Mouse (Mus musculus): ENCODE measurements around the gene Cntnap2.

DNA sequence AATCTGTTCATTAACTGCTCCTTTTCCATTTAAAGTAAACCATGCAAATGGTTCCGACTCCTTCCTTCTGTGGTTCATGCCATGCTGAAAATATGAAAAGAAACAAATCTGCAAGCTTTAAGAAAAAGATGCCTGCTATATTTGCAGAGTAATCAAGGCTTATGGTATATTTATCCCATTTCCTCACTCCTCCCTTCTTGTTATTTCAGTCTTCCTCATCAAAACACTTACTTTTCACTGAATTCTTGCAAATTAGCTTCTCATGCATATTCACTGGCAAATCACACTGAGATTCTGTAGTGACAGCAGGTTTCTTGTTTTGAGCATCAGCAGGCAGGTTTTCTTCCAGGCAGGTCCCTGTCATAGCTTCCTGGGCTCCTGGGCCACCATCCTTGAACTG is 396.3 kb downstream of the Cntnap2 start:
- no peak for TF ChIP-seq TCF12 (IDR thresholded peaks at IDR 0.05; ENCODE audit: low read depth, low read length)
- no peak for TF ChIP-seq ETS1 (conservative IDR thresholded peaks at IDR 0.05; ENCODE audit: low read depth, low read length)
- TF ChIP-seq NRF1 (IDR thresholded peaks at IDR 0.05; ENCODE audit: low read depth, low read length) = no peak
- no peak for TF ChIP-seq CTCF (conservative IDR thresholded peaks at IDR 0.05 in 1 of 2, IDR thresholded peaks at IDR 0.05 in 1 of 2; ENCODE audit: low read depth in 2 of 2, low read length in 2 of 2)
- TF ChIP-seq BHLHE40 (IDR thresholded peaks at IDR 0.05; ENCODE audit: low read depth, low read length) = no peak
- TF ChIP-seq POLR2A (IDR thresholded peaks at IDR 0.05; ENCODE audit: low read depth, low read length) = no peak
